9 mouse cellular contexts compared by ENCODE assay signal in genomic region chr7:99555862-99556261, GRCm38 (mm10). TPM values are rescaled to one million over a fixed set of nuclear protein-coding genes. Genes with fewer than 3 reads are reported as not detected.
A peak's percentile ranks its signal among the peaks of the same experiment; 100 is the strongest.
DNase-seq lines count a peak whose midpoint lies in the region; ATAC-seq and TF ChIP-seq lines count a peak whose summit lies in the region.
"Had no signal": no experiment of that assay in that cellular context is flagged by ENCODE, and none has a peak within 500 bp of the region (broad histone marks: within the 10 kb centered on the region; RNA-seq: fewer than 3 reads in every experiment).

No protein-coding gene starts in this region.

- no peaks in the 10 kb centered on the region for H3K9me3 ChIP-seq in midbrain, embryonic 10.5 days (replicated peaks)
- no peaks in the 10 kb centered on the region for H3K9me3 ChIP-seq in midbrain, embryonic 15.5 days
- no peaks in the 10 kb centered on the region for H3K9me3 ChIP-seq in hindbrain, embryonic 15.5 days
- no peaks in the 10 kb centered on the region for H3K9me3 ChIP-seq in stomach, embryonic 16.5 days (replicated peaks; ENCODE audit: control insufficient read depth, low read length)
- H3K9me3 ChIP-seq: limb, embryonic 13.5 days had no signal

- H3K9ac ChIP-seq in midbrain, embryonic 15.5 days = no peak overlapping the region
- H3K9ac ChIP-seq in hindbrain, embryonic 15.5 days = no peak overlapping the region
- peak overlapping the region; percentile 24; the same call in 1 of the 2 replicates for H3K9ac ChIP-seq in stomach, embryonic 16.5 days (ENCODE audit: low read length)
- H3K9ac ChIP-seq: limb, embryonic 13.5 days had no signal

- no peak for TF ChIP-seq POLR2A in bone marrow, adult 2 months (IDR thresholded peaks at IDR 0.05; ENCODE audit: borderline replicate concordance, control insufficient read depth, low read depth, low read length)

- TF ChIP-seq CTCF in bone marrow, adult 2 months (IDR thresholded peaks at IDR 0.05; ENCODE audit: control insufficient read depth, insufficient read depth, low read length) = peak; percentile 90
- peak; percentile 85 for TF ChIP-seq CTCF in left cerebral cortex, adult 2 months (IDR thresholded peaks at IDR 0.05)

- H3K4me2 ChIP-seq in midbrain, embryonic 15.5 days = no peak overlapping the region
- no peak overlapping the region for H3K4me2 ChIP-seq in hindbrain, embryonic 15.5 days
- no peak overlapping the region for H3K4me2 ChIP-seq in stomach, embryonic 16.5 days (ENCODE audit: low read depth, low read length)
- H3K4me2 ChIP-seq: limb, embryonic 13.5 days had no signal

- peaks cover 21% of the 10 kb centered on the region; the same call in 1 of the 2 replicates for H3K27me3 ChIP-seq in midbrain, embryonic 10.5 days (ENCODE audit: low read depth, poor library complexity, severe bottlenecking)
- no peaks in the 10 kb centered on the region for H3K27me3 ChIP-seq in midbrain, embryonic 15.5 days (replicated peaks)
- H3K27me3 ChIP-seq in hindbrain, embryonic 15.5 days = no peaks in the 10 kb centered on the region
- H3K27me3 ChIP-seq in stomach, embryonic 16.5 days (ENCODE audit: control insufficient read depth, insufficient read depth, low read length) = no peaks in the 10 kb centered on the region
- H3K27me3 ChIP-seq: limb, embryonic 13.5 days had no signal

- H3K36me3 ChIP-seq in midbrain, embryonic 10.5 days = peaks cover 6% of the 10 kb centered on the region
- H3K36me3 ChIP-seq in midbrain, embryonic 15.5 days (replicated peaks) = no peaks in the 10 kb centered on the region
- H3K36me3 ChIP-seq in hindbrain, embryonic 15.5 days = no peaks in the 10 kb centered on the region
- H3K36me3 ChIP-seq in stomach, embryonic 16.5 days (ENCODE audit: control insufficient read depth, insufficient read depth, low read length) = no peaks in the 10 kb centered on the region
- H3K36me3 ChIP-seq: limb, embryonic 13.5 days had no signal

- peaks cover 41% of the 10 kb centered on the region for H3K4me1 ChIP-seq in midbrain, embryonic 10.5 days
- H3K4me1 ChIP-seq in midbrain, embryonic 15.5 days = peaks cover 13% of the 10 kb centered on the region
- H3K4me1 ChIP-seq in bone marrow, adult 2 months (ENCODE audit: control insufficient read depth, insufficient read depth, low read length) = no peaks in the 10 kb centered on the region; the same call in none of the 2 replicates
- H3K4me1 ChIP-seq in hindbrain, embryonic 15.5 days (replicated peaks) = peaks cover 42% of the 10 kb centered on the region
- H3K4me1 ChIP-seq in stomach, embryonic 16.5 days (ENCODE audit: control insufficient read depth, insufficient read depth, low read length) = peaks cover 30% of the 10 kb centered on the region

- WGBS in midbrain, embryonic 10.5 days = 32% methylated on average over 6 of the region's 6 CpGs
- WGBS in midbrain, embryonic 15.5 days = 32% methylated on average over 6 of the region's 6 CpGs
- 26% methylated on average over 6 of the region's 6 CpGs for WGBS in bone marrow, adult 2 months
- WGBS in hindbrain, embryonic 15.5 days = 26% methylated on average over 6 of the region's 6 CpGs
- WGBS in stomach, embryonic 16.5 days = 37% methylated on average over 6 of the region's 6 CpGs

- ATAC-seq in midbrain, embryonic 15.5 days (replicated peaks) = no peak
- no peak for ATAC-seq in hindbrain, embryonic 15.5 days (ENCODE audit: low FRiP score, low read depth)
- ATAC-seq in megakaryocyte progenitor cell, adult 5-6 weeks (replicated peaks; ENCODE audit: poor library complexity) = peak; percentile 87
- no peak for ATAC-seq in stomach, embryonic 16.5 days (ENCODE audit: insufficient read depth, low FRiP score)

- DNase-seq in midbrain, embryonic 10.5 days (ENCODE audit: low spot score) = peak; percentile 56
- peak; percentile 48 for DNase-seq in forelimb bud, embryonic 11.5 days (ENCODE audit: low read depth, low spot score)
- peak; percentile 68 to 75 for DNase-seq in left cerebral cortex, adult 2 months (ENCODE audit: extremely low spot score in 1 of 2, low spot score in 2 of 2)

- H3K27ac ChIP-seq in midbrain, embryonic 10.5 days (replicated peaks) = 0 out of 2 replicates have a peak overlapping the region, but pooled peaks have one; percentile 38
- no peak overlapping the region for H3K27ac ChIP-seq in midbrain, embryonic 15.5 days
- H3K27ac ChIP-seq in bone marrow, adult 2 months (ENCODE audit: control insufficient read depth, insufficient read depth, low read depth, low read length, poor library complexity) = no peak overlapping the region
- 0 out of 2 replicates have a peak overlapping the region, but pooled peaks have one; percentile 41 for H3K27ac ChIP-seq in hindbrain, embryonic 15.5 days (replicated peaks)
- H3K27ac ChIP-seq in left cerebral cortex, adult 2 months = peak overlapping the region; percentile 25; the same call in 1 of the 2 replicates
- no peak overlapping the region for H3K27ac ChIP-seq in stomach, embryonic 16.5 days (ENCODE audit: low read length)
- H3K27ac ChIP-seq: limb, embryonic 13.5 days had no signal

- intact Hi-C loops in left cerebral cortex, adult 2 months (cut with DNase I) = loop anchor here (1.0 to 5.0 kb wide), 2 partner anchors 36 to 56 kb away; no protein-coding TSS in a partner anchor

- H3K4me3 ChIP-seq in midbrain, embryonic 10.5 days = no peak overlapping the region
- H3K4me3 ChIP-seq in midbrain, embryonic 15.5 days = no peak overlapping the region
- no peak overlapping the region for H3K4me3 ChIP-seq in bone marrow, adult 2 months (replicated peaks; ENCODE audit: control insufficient read depth, low read depth, low read length)
- no peak overlapping the region for H3K4me3 ChIP-seq in hindbrain, embryonic 15.5 days
- no peak overlapping the region for H3K4me3 ChIP-seq in left cerebral cortex, adult 2 months
- H3K4me3 ChIP-seq in stomach, embryonic 16.5 days (replicated peaks; ENCODE audit: low read length) = no peak overlapping the region
- H3K4me3 ChIP-seq: limb, embryonic 13.5 days had no signal

RNA-seq across cellular contexts. Expression of gene Arrb1, which starts 20.6 kb away (rescaled TPM):
- polyA plus RNA-seq in midbrain, embryonic 10.5 days (2016; fragmentation: Nextera tagmentation; extraction: Ambion mirVana) = 9.8 and 10.1 TPM in 2 replicates
- 20.1 and 20.3 TPM in 2 replicates for polyA plus RNA-seq in midbrain, embryonic 15.5 days (2015; fragmentation: Nextera tagmentation; extraction: Ambion mirVana)
- polyA plus RNA-seq in bone marrow, adult 2 months (2011; ENCODE audit: insufficient read depth, insufficient read length, low replicate concordance, missing spikeins) = 80.4 and 89.7 TPM in 2 replicates
- 17.5 and 19.1 TPM in 2 replicates for polyA plus RNA-seq in hindbrain, embryonic 15.5 days (2015; fragmentation: Nextera tagmentation; extraction: Ambion mirVana)
- total RNA-seq in left cerebral cortex, adult 2 months (2021) = 100 to 1,000 TPM; 193 to 197 TPM
- total RNA-seq in megakaryocyte progenitor cell, adult 5-6 weeks (2015) = 23.5 and 24.1 TPM in 2 replicates
- 48.2 and 49.2 TPM in 2 replicates for total RNA-seq in megakaryocyte progenitor cell, adult 5-6 weeks (2017)
- 12.6 and 13.6 TPM in 2 replicates for polyA plus RNA-seq in stomach, embryonic 16.5 days (2015; fragmentation: Nextera tagmentation; extraction: Ambion mirVana)

Comparison
In these comparisons a context has a peak if more than half of its experiments do, and no peak if none do; other contexts are left out.
1. H3K27ac ChIP-seq: peak in midbrain, embryonic 10.5 days (single experiment), hindbrain, embryonic 15.5 days (single experiment) and left cerebral cortex, adult 2 months (single experiment); none in midbrain, embryonic 15.5 days (single experiment), bone marrow, adult 2 months (single experiment) and stomach, embryonic 16.5 days (single experiment).
2. Peak in every context shown above with its lines, with median percentiles within 50 percentile points of each other: DNase-seq.